Mouse (Mus musculus): ENCODE results near the gene Eml3. TPM values are rescaled to one million over a fixed set of nuclear protein-coding genes. Genes with fewer than 3 reads are reported as not detected.
A peak's percentile ranks its signal among the peaks of the same experiment; 100 is the strongest.

Eml3 gene
- polyA plus RNA-seq (2014; fragmentation: Nextera tagmentation; extraction: Ambion mirVana): 16.8 and 18.2 TPM in 2 replicates

- H3K9ac ChIP-seq (replicated peaks; ENCODE audit: low read depth, low read length): peak within 1 kb of the TSS; percentile 68
- WGBS: under 1% methylated on average over 72 of the region's 74 CpGs
- peaks cover 38% of the 10 kb centered on the region for H3K36me3 ChIP-seq (ENCODE audit: control insufficient read depth, insufficient read depth, low read length)
- ATAC-seq (ENCODE audit: insufficient number of reproducible peaks, insufficient read depth, low FRiP score, low read depth): peak; percentile 78
- H3K4me2 ChIP-seq (replicated peaks; ENCODE audit: low read depth, low read length): peak within 1 kb of the TSS; percentile 73
- H3K4me3 ChIP-seq (ENCODE audit: low read depth, low read length): peak within 1 kb of the TSS; percentile 85
- H3K4me1 ChIP-seq (ENCODE audit: control insufficient read depth, insufficient read depth, low read length): peaks cover 10% of the 10 kb centered on the region; the same call in 1 of the 2 replicates
- peak within 1 kb of the TSS; percentile 81 for H3K27ac ChIP-seq (ENCODE audit: low read length)
- H3K9me3 ChIP-seq (ENCODE audit: control insufficient read depth, low read depth, low read length): no peaks in the 10 kb centered on the region
- H3K27me3 ChIP-seq (ENCODE audit: control insufficient read depth, insufficient read depth, low read length): no peaks in the 10 kb centered on the region
These were observed at the start of gene Eml3, which contains the start of gene Rom1 for GRCm38 (mm10) chr19:8929224-8930088. Gene Eml3, plus strand, starts transcription at chr19:8929552. Gene Rom1, minus strand, starts transcription at chr19:8929356.

GRCm38 (mm10) chr19:8880311-8881033, 48.9 kb upstream of the Eml3 start, which contains the start of gene Uqcc3:
Gene Uqcc3, minus strand, starts transcription at chr19:8880923.
- peak; percentile 96 for ATAC-seq (ENCODE audit: insufficient number of reproducible peaks, insufficient read depth, low FRiP score, low read depth)

GRCm38 (mm10) chr19:8881034-8881392, 48.3 kb upstream of the Eml3 start:
- Histone ChIP-seq H3K4me2 (replicated peaks; ENCODE audit: low read depth, low read length) (peak overlapping the region; percentile 84), H3K36me3 (ENCODE audit: control insufficient read depth, insufficient read depth, low read length) (peaks cover 9% of the 10 kb centered on the region), H3K27ac (ENCODE audit: low read length) (no peak overlapping the region), H3K9me3 (ENCODE audit: control insufficient read depth, low read depth, low read length) (no peaks in the 10 kb centered on the region), H3K4me3 (ENCODE audit: low read depth, low read length) (peak overlapping the region; percentile 85), H3K27me3 (ENCODE audit: control insufficient read depth, insufficient read depth, low read length) (no peaks in the 10 kb centered on the region), H3K9ac (replicated peaks; ENCODE audit: low read depth, low read length) (peak overlapping the region; percentile 83; the same call in 1 of the 2 replicates), H3K4me1 (ENCODE audit: control insufficient read depth, insufficient read depth, low read length) (no peaks in the 10 kb centered on the region)
- 14% methylated on average over 3 of the region's 3 CpGs for WGBS
- ATAC-seq (ENCODE audit: insufficient number of reproducible peaks, insufficient read depth, low FRiP score, low read depth): no peak

More at GRCm38 (mm10) chr19:8880311-8881033, 48.9 kb upstream of the Eml3 start, which contains the start of gene Uqcc3:
- H3K4me2 ChIP-seq (replicated peaks; ENCODE audit: low read depth, low read length): peak within 1 kb of the TSS; percentile 84
- peak within 1 kb of the TSS; percentile 83 for H3K9ac ChIP-seq (replicated peaks; ENCODE audit: low read depth, low read length)
- H3K4me3 ChIP-seq (ENCODE audit: low read depth, low read length): peak within 1 kb of the TSS; percentile 85
- H3K9me3 ChIP-seq (ENCODE audit: control insufficient read depth, low read depth, low read length): no peaks in the 10 kb centered on the region
- H3K36me3 ChIP-seq (ENCODE audit: control insufficient read depth, insufficient read depth, low read length): peaks cover 13% of the 10 kb centered on the region
- H3K27ac ChIP-seq (ENCODE audit: low read length): peak within 1 kb of the TSS; percentile 85
- H3K27me3 ChIP-seq (ENCODE audit: control insufficient read depth, insufficient read depth, low read length): no peaks in the 10 kb centered on the region
- under 1% methylated on average over 42 of the region's 42 CpGs for WGBS
- no peaks in the 10 kb centered on the region for H3K4me1 ChIP-seq (ENCODE audit: control insufficient read depth, insufficient read depth, low read length)

- Histone ChIP-seq H3K4me3 (ENCODE audit: low read depth, low read length) (no peak within 1 kb of the TSS), H3K27me3 (ENCODE audit: control insufficient read depth, insufficient read depth, low read length) (no peaks in the 10 kb centered on the region), H3K27ac (ENCODE audit: low read length) (no peak within 1 kb of the TSS), H3K36me3 (ENCODE audit: control insufficient read depth, insufficient read depth, low read length) (no peaks in the 10 kb centered on the region; the same call in 1 of the 2 replicates), H3K4me1 (ENCODE audit: control insufficient read depth, insufficient read depth, low read length) (0 out of 2 replicates have a peak, but pooled peaks cover 4% of the 10 kb centered on the region), H3K9me3 (ENCODE audit: control insufficient read depth, low read depth, low read length) (no peaks in the 10 kb centered on the region), H3K4me2 (replicated peaks; ENCODE audit: low read depth, low read length) (no peak within 1 kb of the TSS), H3K9ac (replicated peaks; ENCODE audit: low read depth, low read length) (no peak within 1 kb of the TSS)
- 78% methylated on average over 3 of the region's 3 CpGs for WGBS
- ATAC-seq (ENCODE audit: insufficient number of reproducible peaks, insufficient read depth, low FRiP score, low read depth): no peak
These were observed 45.7 kb upstream of the Eml3 start, which contains the start of the genes Lbhd1 and Gm49403 for GRCm38 (mm10) chr19:8883616-8884015. Gene Lbhd1, plus strand, starts transcription at chr19:8883732. Gene Gm49403, plus strand, starts transcription at chr19:8883930.

GRCm38 (mm10) chr19:8886916-8887584, 42.3 kb upstream of the Eml3 start:
- 55% methylated on average over 1 of the region's 1 CpGs for WGBS
- peak overlapping the region; percentile 64 for H3K4me2 ChIP-seq (replicated peaks; ENCODE audit: low read depth, low read length)

GRCm38 (mm10) chr19:8887585-8888463, 41.5 kb upstream of the Eml3 start:
- no peaks in the 10 kb centered on the region for H3K27me3 ChIP-seq (ENCODE audit: control insufficient read depth, insufficient read depth, low read length)
- 13% methylated on average over 19 of the region's 19 CpGs for WGBS

More at GRCm38 (mm10) chr19:8886916-8887584, 42.3 kb upstream of the Eml3 start:
- Histone ChIP-seq H3K36me3 (ENCODE audit: control insufficient read depth, insufficient read depth, low read length) (peaks cover 9% of the 10 kb centered on the region), H3K4me1 (ENCODE audit: control insufficient read depth, insufficient read depth, low read length) (0 out of 2 replicates have a peak, but pooled peaks cover 10% of the 10 kb centered on the region), H3K27me3 (ENCODE audit: control insufficient read depth, insufficient read depth, low read length) (no peaks in the 10 kb centered on the region), H3K27ac (ENCODE audit: low read length) (peak overlapping the region; percentile 85; the same call in 1 of the 2 replicates), H3K4me3 (ENCODE audit: low read depth, low read length) (peak overlapping the region; percentile 59), H3K9me3 (ENCODE audit: control insufficient read depth, low read depth, low read length) (no peaks in the 10 kb centered on the region), H3K9ac (replicated peaks; ENCODE audit: low read depth, low read length) (no peak overlapping the region)
- ATAC-seq (ENCODE audit: insufficient number of reproducible peaks, insufficient read depth, low FRiP score, low read depth): no peak

GRCm38 (mm10) chr19:8888511-8889385, 40.6 kb upstream of the Eml3 start, which contains the start of the genes 1810009A15Rik and Gm49416:
Gene 1810009A15Rik, plus strand, starts transcription at chr19:8888853.
Gene Gm49416, plus strand, starts transcription at chr19:8888926.
- H3K4me3 ChIP-seq (ENCODE audit: low read depth, low read length): peak within 1 kb of the TSS; percentile 59
- no peaks in the 10 kb centered on the region for H3K27me3 ChIP-seq (ENCODE audit: control insufficient read depth, insufficient read depth, low read length)
- WGBS: under 1% methylated on average over 58 of the region's 58 CpGs
- peak within 1 kb of the TSS; percentile 59 for H3K9ac ChIP-seq (replicated peaks; ENCODE audit: low read depth, low read length)
- peaks cover 12% of the 10 kb centered on the region; the same call in 1 of the 2 replicates for H3K4me1 ChIP-seq (ENCODE audit: control insufficient read depth, insufficient read depth, low read length)
- ATAC-seq (ENCODE audit: insufficient number of reproducible peaks, insufficient read depth, low FRiP score, low read depth): peak; percentile 95
- no peaks in the 10 kb centered on the region for H3K9me3 ChIP-seq (ENCODE audit: control insufficient read depth, low read depth, low read length)
- peak within 1 kb of the TSS; percentile 76 for H3K4me2 ChIP-seq (replicated peaks; ENCODE audit: low read depth, low read length)
- H3K27ac ChIP-seq (ENCODE audit: low read length): peak within 1 kb of the TSS; percentile 89
- H3K36me3 ChIP-seq (ENCODE audit: control insufficient read depth, insufficient read depth, low read length): peaks cover 9% of the 10 kb centered on the region

More at GRCm38 (mm10) chr19:8887585-8888463, 41.5 kb upstream of the Eml3 start:
- Histone ChIP-seq H3K9me3 (ENCODE audit: control insufficient read depth, low read depth, low read length) (no peaks in the 10 kb centered on the region), H3K36me3 (ENCODE audit: control insufficient read depth, insufficient read depth, low read length) (peaks cover 9% of the 10 kb centered on the region), H3K27ac (ENCODE audit: low read length) (peak overlapping the region; percentile 85), H3K4me1 (ENCODE audit: control insufficient read depth, insufficient read depth, low read length) (0 out of 2 replicates have a peak, but pooled peaks cover 10% of the 10 kb centered on the region), H3K4me2 (replicated peaks; ENCODE audit: low read depth, low read length) (peak overlapping the region; percentile 64), H3K4me3 (ENCODE audit: low read depth, low read length) (peak overlapping the region; percentile 59), H3K9ac (replicated peaks; ENCODE audit: low read depth, low read length) (peak overlapping the region; percentile 59)
- no peak for ATAC-seq (ENCODE audit: insufficient number of reproducible peaks, insufficient read depth, low FRiP score, low read depth)

Measured in stomach, embryonic 14.5 days (tissue).